Mouse (Mus musculus) kidney, postnatal 0 days (tissue): ENCODE results near the gene Htt. TPM values are rescaled to one million over a fixed set of nuclear protein-coding genes. Genes with fewer than 3 reads are reported as not detected.

Experiments
- ATAC-seq: fragments of 200-750 bp; cut with Nextera tagmentation; replicated peaks from 2 replicates; pipeline ENCODE4 v1.8.0; 2017; ENCODE audit warnings: low read depth, moderate number of reproducible peaks, moderate TSS enrichment, moderate library complexity; ENCODE audit not compliant: low FRiP score
- DNase-seq: peaks from one replicate; pipeline ENCODE4 v3.0.0-alpha.2; 2016; ENCODE audit warnings: low spot score
- H3K27ac ChIP-seq: fragments of 300-500 bp; sonication (generic); 2 replicates; pipeline ENCODE4 v1.5.1; 2014; ENCODE audit warnings: mild to moderate bottlenecking
- H3K27me3 ChIP-seq: fragments of 300-500 bp; sonication (generic); 2 replicates; pipeline ENCODE4 v1.6.1; 2014; ENCODE audit warnings: low read length, mixed read lengths; ENCODE audit not compliant: insufficient read depth
- H3K36me3 ChIP-seq: fragments of 300-500 bp; sonication (generic); 2 replicates; pipeline ENCODE4 v1.6.1; 2014; ENCODE audit warnings: low read length, mixed read lengths; ENCODE audit not compliant: insufficient read depth
- H3K4me1 ChIP-seq: fragments of 300-500 bp; sonication (generic); replicated peaks from 2 replicates; pipeline ENCODE4 v1.6.1; 2014; ENCODE audit warnings: antibody characterized with exemption, low read length, mixed read lengths; ENCODE audit not compliant: insufficient read depth
- H3K4me2 ChIP-seq: fragments of 300-500 bp; sonication (generic); 2 replicates; pipeline ENCODE4 v1.6.1; 2014; ENCODE audit warnings: mild to moderate bottlenecking, low read length, moderate library complexity, mixed read lengths
- H3K4me3 ChIP-seq: fragments of 300-500 bp; sonication (generic); replicated peaks from 2 replicates; pipeline ENCODE4 v1.5.1; 2014; ENCODE audit warnings: low read depth, low read length
- H3K9ac ChIP-seq: fragments of 300-500 bp; sonication (generic); 2 replicates; pipeline ENCODE4 v1.6.1; 2014; ENCODE audit warnings: low read depth, low read length
- H3K9me3 ChIP-seq: fragments of 300-500 bp; sonication (generic); replicated peaks from 2 replicates; pipeline ENCODE4 v1.6.1; 2016; ENCODE audit warnings: low read length, inconsistent platforms, mixed read lengths
- CTCF ChIP-seq: IDR thresholded peaks from 2 replicates; pipeline ENCODE4 v1.5.1; 2016; ENCODE audit warnings: antibody characterized with exemption, low read depth, mild to moderate bottlenecking, moderate library complexity
- WGBS: fragments of 180-500 bp; shearing (Covaris S2); extraction: QIAGEN DNeasy Blood & Tissue Kit; methylation state at CpG from one replicate; pipeline ENCODE4 v1.1.7; 2014; 5-methylcytosine and 5-hydroxymethylcytosine counted together
- microRNA counts: library from miRNA; unstranded; fragments of <30 nt; microRNA quantifications from one replicate; lab custom pipeline; 2015
- microRNA-seq: library from miRNA; unstranded; fragments of <30 nt; microRNA quantifications from one replicate; pipeline ENCODE4, GENCODE M21; 2016
- polyA plus RNA-seq: library from polyadenylated mRNA; unstranded; fragments of >200 nt; fragmentation: Nextera tagmentation; extraction: Ambion mirVana; gene quantifications from 2 replicates; pipeline ENCODE4 v1.2.1, GENCODE M21; 2015

Gene Htt
- polyA plus RNA-seq, 1 experiment from 2014 or later = 4.1 TPM

GRCm38 (mm10) chr5:34960021-34960420 lies 198.5 kb downstream of the Htt start:
- no peaks in the 10 kb centered on the region for H3K9me3 ChIP-seq
- H3K9ac ChIP-seq = no peak overlapping the region
- no peaks in the 10 kb centered on the region for H3K27me3 ChIP-seq
- ATAC-seq = no peak
- peaks cover under 1% of the 10 kb centered on the region; the same call in 1 of the 2 replicates for H3K36me3 ChIP-seq
- H3K4me1 ChIP-seq = peaks cover 3% of the 10 kb centered on the region; the same call in 1 of the 2 replicates
- H3K27ac ChIP-seq = no peak overlapping the region
- H3K4me2 ChIP-seq = no peak overlapping the region
- H3K4me3 ChIP-seq = no peak overlapping the region
- TF ChIP-seq CTCF = no peak
- DNase-seq = no peak
- WGBS = 87% methylated on average over 1 of the region's 1 CpGs

MicroRNAs within 50 kb of the gene (microRNA counts, 519-probe panel; counts per million panel counts)
- microRNA mmu-miR-467g (lab: Ali Mortazavi, UCI) = 330 counts per million, percentile 68 among the panel's probes with 10 or more counts

Small RNAs within 50 kb of the gene (microRNA-seq; reads per million reads assigned to microRNA genes)
- not detected for gene Mir467g

Other genes starting within 250 kb of the Htt start
- gene Tnip2, start 247.7 kb upstream of the Htt start, polyA plus RNA-seq = 16.5 and 17.6 TPM in 2 replicates
- gene Sh3bp2, start 235.9 kb upstream of the Htt start, polyA plus RNA-seq = 6.2 and 8.9 TPM in 2 replicates
- 130 and 143 TPM in 2 replicates for gene Add1, start 188.1 kb upstream of the Htt start, polyA plus RNA-seq
- gene Mfsd10, start 124.5 kb upstream of the Htt start, polyA plus RNA-seq = 86.9 and 108 TPM in 2 replicates
- 22.3 and 22.7 TPM in 2 replicates for gene Nop14, start 101.6 kb upstream of the Htt start, polyA plus RNA-seq
- gene Grk4, start 101.4 kb upstream of the Htt start, polyA plus RNA-seq = 2.2 and 3.6 TPM in 2 replicates
- gene Msantd1, start 146.3 kb downstream of the Htt start, polyA plus RNA-seq = 0.25 and 0.64 TPM in 2 replicates
- 17.5 and 19.2 TPM in 2 replicates for gene Rgs12, start 187.7 kb downstream of the Htt start, polyA plus RNA-seq